Mouse (Mus musculus): ENCODE data around the gene Lgals3. TPM values are rescaled to one million over a fixed set of nuclear protein-coding genes. Genes with fewer than 3 reads are reported as not detected.
A peak's percentile ranks its signal among the peaks of the same experiment; 100 is the strongest.
"Not testable (repeated sequence)": the region's sequence is repeated elsewhere in the genome, so short reads cannot be mapped to it uniquely, and the experiment has no call there.

Gene Lgals3
- 13.7 and 14.6 TPM in 2 replicates for polyA plus RNA-seq (2016; fragmentation: Nextera tagmentation; extraction: Ambion mirVana)

DNA sequence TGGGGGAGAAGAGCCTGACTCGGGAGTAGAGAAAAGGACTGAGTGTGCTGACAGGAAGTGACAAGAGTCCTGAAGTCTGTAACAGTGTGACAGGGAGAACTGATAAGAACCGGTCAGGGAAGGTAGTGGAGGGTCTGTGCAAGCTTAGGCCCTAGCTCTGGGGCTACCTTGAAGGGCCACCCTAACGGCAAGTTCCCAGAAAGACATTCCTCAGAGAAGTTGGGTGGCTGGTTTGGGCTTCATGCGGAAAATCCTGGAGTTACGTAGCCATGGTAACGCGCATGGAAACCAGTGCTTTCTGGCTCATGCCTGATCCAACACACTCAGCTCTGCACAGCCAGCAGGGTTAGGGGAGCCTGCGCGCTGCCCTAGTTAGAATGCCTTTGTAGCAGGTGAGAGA is at the start of gene Lgals3:
TSS of gene Lgals3 (plus strand) at position 291 of the 400 bp plus-strand sequence.
- no peak within 1 kb of the TSS for H3K27ac ChIP-seq
- H3K9ac ChIP-seq: no peak within 1 kb of the TSS
- H3K36me3 ChIP-seq: no peaks in the 10 kb centered on the region
- WGBS (ENCODE audit: insufficient replicate concordance): 26% methylated on average over 9 of the region's 9 CpGs
- peak within 1 kb of the TSS; percentile 14; the same call in 1 of the 2 replicates for H3K4me2 ChIP-seq
- no peaks in the 10 kb centered on the region for H3K9me3 ChIP-seq (replicated peaks)
- no peak within 1 kb of the TSS for H3K4me3 ChIP-seq
- H3K4me1 ChIP-seq: peaks cover 32% of the 10 kb centered on the region
- ATAC-seq: peak; percentile 44; the same call in 1 of the 2 replicates
- H3K27me3 ChIP-seq (replicated peaks): peaks cover 25% of the 10 kb centered on the region

DNA sequence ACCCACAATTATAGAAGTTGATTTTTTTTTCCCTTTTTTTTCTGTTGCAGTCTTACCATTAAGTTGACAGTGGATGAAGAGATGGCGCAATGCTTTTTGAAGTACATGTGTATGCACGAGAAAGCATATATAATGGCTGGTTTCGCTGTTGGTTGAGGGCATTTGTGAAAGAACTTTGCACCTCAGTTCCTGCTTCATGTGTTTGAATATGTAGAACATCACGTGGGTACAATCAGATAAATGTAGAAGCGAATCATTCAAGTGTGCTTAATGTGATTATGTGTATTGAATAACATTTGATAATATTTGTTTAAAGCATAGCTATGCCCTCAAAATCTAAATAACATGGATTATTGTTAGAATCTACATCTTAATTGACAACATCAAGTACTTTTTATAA is 48.2 kb upstream of the Lgals3 start:
- Histone ChIP-seq H3K9ac (no peak overlapping the region), H3K36me3 (peaks cover 71% of the 10 kb centered on the region), H3K4me3 (no peak overlapping the region), H3K27me3 (replicated peaks) (no peaks in the 10 kb centered on the region), H3K4me1 (peaks cover 30% of the 10 kb centered on the region), H3K27ac (peak overlapping the region; percentile 71; the same call in 1 of the 2 replicates), H3K9me3 (replicated peaks) (no peaks in the 10 kb centered on the region), H3K4me2 (no peak overlapping the region)
- no peak for ATAC-seq
- WGBS (ENCODE audit: insufficient replicate concordance): 79% methylated on average over 5 of the region's 5 CpGs

- WGBS (ENCODE audit: insufficient replicate concordance): 32% methylated on average over 7 of the region's 8 CpGs
- H3K9me3 ChIP-seq (replicated peaks): not testable (repeated sequence)
- peak overlapping the region; percentile 85 for H3K27ac ChIP-seq
Observed at GRCm38 (mm10) chr14:47321581-47321980, 46.0 kb upstream of the Lgals3 start.

DNA sequence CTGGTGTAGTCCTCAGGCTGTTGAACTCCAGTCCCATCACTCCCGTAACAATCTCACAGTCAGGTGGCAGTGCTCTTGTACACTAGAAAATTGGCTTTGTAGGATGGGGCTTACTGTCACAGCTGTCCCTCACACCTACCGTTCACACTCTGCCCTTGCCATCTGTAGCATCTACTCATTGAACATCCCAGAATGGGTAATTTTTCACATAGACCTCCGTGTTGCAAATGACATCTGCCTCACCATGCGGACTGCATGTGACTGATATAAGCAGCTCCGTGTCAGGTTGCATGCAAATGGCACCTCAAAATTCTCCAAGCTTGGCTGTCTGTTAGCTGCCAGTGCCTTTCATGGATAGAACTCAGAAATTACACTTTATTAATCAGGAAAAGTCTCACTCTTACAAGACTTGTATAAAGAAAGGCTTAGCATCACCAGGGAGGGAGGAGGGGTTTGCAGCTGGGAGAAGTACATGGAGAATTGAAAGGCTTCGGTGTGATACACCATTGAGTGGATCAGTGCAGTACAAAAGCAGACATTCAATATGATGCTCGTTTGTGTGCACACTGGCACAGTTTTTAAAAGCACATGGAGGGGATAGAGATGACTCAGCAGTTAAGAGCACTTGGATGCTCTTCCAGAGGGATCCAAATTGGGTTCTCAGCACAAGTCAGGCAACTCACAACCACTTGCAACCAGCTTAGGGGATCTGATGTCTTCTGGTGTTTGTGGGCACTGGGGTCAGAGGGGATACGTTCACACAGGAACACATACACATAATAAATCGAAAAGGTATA is 41.4 kb upstream of the Lgals3 start:
- Histone ChIP-seq H3K27me3 (replicated peaks) (no peaks in the 10 kb centered on the region), H3K36me3 (peaks cover 22% of the 10 kb centered on the region), H3K4me1 (peaks cover 18% of the 10 kb centered on the region), H3K4me3 (no peak overlapping the region), H3K4me2 (no peak overlapping the region), H3K27ac (0 out of 2 replicates have a peak overlapping the region, but pooled peaks have one; percentile 39), H3K9me3 (replicated peaks) (no peaks in the 10 kb centered on the region), H3K9ac (no peak overlapping the region)
- WGBS (ENCODE audit: insufficient replicate concordance): 78% methylated on average over 9 of the region's 9 CpGs
- ATAC-seq: no peak

More at GRCm38 (mm10) chr14:47321581-47321980, 46.0 kb upstream of the Lgals3 start:
- not testable (repeated sequence) for H3K4me3 ChIP-seq; H3K9ac ChIP-seq; H3K27me3 ChIP-seq (replicated peaks)
- H3K4me2 ChIP-seq: peak overlapping the region; percentile 58
- peaks cover 30% of the 10 kb centered on the region for H3K4me1 ChIP-seq
- peaks cover 57% of the 10 kb centered on the region for H3K36me3 ChIP-seq
- peak; percentile 99 for ATAC-seq

DNA sequence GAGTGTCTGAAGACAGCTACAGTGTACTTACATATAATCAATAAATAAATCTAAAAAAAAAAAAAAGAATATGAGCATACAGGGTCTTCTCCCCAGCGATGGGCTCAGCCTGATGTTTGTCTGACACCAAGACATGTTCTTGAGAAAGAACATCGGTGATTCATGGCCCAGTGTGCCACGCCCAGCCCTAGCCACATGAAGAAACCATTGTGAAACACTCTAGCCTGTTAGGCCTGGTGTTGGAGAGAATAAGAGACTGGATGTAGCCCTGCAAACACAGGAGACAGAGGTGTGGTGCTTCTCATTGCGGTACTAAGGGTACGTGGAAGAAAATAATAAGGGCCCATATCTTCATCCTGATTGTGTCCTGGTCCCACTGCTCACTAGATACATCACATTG is 40.2 kb upstream of the Lgals3 start:
- 78% methylated on average over 5 of the region's 5 CpGs for WGBS (ENCODE audit: insufficient replicate concordance)
- Histone ChIP-seq H3K9me3 (replicated peaks) (no peaks in the 10 kb centered on the region), H3K9ac (no peak overlapping the region), H3K4me3 (no peak overlapping the region), H3K4me1 (peaks cover 12% of the 10 kb centered on the region), H3K36me3 (peaks cover 19% of the 10 kb centered on the region), H3K27ac (no peak overlapping the region), H3K27me3 (replicated peaks) (no peaks in the 10 kb centered on the region), H3K4me2 (no peak overlapping the region)
- ATAC-seq: no peak

DNA sequence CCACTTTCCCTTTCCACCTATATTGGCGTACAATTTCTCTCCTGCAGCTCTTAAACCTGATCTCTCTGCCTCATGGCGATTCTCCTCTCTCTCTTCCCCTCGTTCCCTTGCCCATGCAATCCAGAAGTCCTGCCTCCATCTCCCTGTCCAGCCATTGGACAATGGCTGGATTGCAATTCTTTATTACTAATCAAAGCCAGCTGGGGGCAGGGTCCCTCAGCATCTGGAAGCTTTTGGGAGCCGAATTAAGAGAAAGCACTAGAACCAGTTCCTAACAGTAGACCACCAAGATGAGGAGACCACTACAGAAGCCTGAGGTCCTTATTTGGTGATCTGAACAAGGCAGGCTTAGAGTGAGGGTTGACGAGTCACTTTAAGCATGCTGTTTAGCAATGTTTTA is 35.6 kb upstream of the Lgals3 start:
- no peak overlapping the region for H3K4me2 ChIP-seq
- no peaks in the 10 kb centered on the region for H3K9me3 ChIP-seq (replicated peaks)
- H3K4me3 ChIP-seq: no peak overlapping the region
- no peaks in the 10 kb centered on the region for H3K27me3 ChIP-seq (replicated peaks)
- ATAC-seq: no peak
- H3K4me1 ChIP-seq: 0 out of 2 replicates have a peak, but pooled peaks cover 5% of the 10 kb centered on the region
- H3K9ac ChIP-seq: no peak overlapping the region
- no peak overlapping the region for H3K27ac ChIP-seq
- H3K36me3 ChIP-seq: no peaks in the 10 kb centered on the region
- WGBS (ENCODE audit: insufficient replicate concordance): 62% methylated on average over 5 of the region's 5 CpGs

- 74% methylated on average over 4 of the region's 4 CpGs for WGBS (ENCODE audit: insufficient replicate concordance)
- no peak overlapping the region for H3K27ac ChIP-seq
- no peak overlapping the region for H3K9ac ChIP-seq
- no peaks in the 10 kb centered on the region for H3K27me3 ChIP-seq (replicated peaks)
- no peak overlapping the region for H3K4me3 ChIP-seq
- H3K4me1 ChIP-seq: no peaks in the 10 kb centered on the region
- no peaks in the 10 kb centered on the region for H3K9me3 ChIP-seq (replicated peaks)
- ATAC-seq: no peak
- no peaks in the 10 kb centered on the region for H3K36me3 ChIP-seq
- H3K4me2 ChIP-seq: no peak overlapping the region
Observed at GRCm38 (mm10) chr14:47334819-47335218, 32.7 kb upstream of the Lgals3 start.

- no peaks in the 10 kb centered on the region for H3K36me3 ChIP-seq
- no peaks in the 10 kb centered on the region for H3K27me3 ChIP-seq (replicated peaks)
- H3K4me3 ChIP-seq: no peak overlapping the region
- no peak overlapping the region for H3K9ac ChIP-seq
- WGBS (ENCODE audit: insufficient replicate concordance): 80% methylated on average over 3 of the region's 3 CpGs
- ATAC-seq: no peak
- no peak overlapping the region for H3K4me2 ChIP-seq
- H3K4me1 ChIP-seq: no peaks in the 10 kb centered on the region
- H3K27ac ChIP-seq: no peak overlapping the region
- H3K9me3 ChIP-seq (replicated peaks): no peaks in the 10 kb centered on the region
Observed at GRCm38 (mm10) chr14:47335300-47335699, 32.3 kb upstream of the Lgals3 start.

- Histone ChIP-seq H3K4me2 (no peak overlapping the region), H3K4me1 (no peaks in the 10 kb centered on the region), H3K36me3 (no peaks in the 10 kb centered on the region), H3K4me3 (no peak overlapping the region), H3K9me3 (replicated peaks) (no peaks in the 10 kb centered on the region), H3K9ac (no peak overlapping the region), H3K27me3 (replicated peaks) (no peaks in the 10 kb centered on the region), H3K27ac (no peak overlapping the region)
- ATAC-seq: no peak
- WGBS (ENCODE audit: insufficient replicate concordance): 66% methylated on average over 10 of the region's 10 CpGs
Observed at GRCm38 (mm10) chr14:47340231-47340925, 27.2 kb upstream of the Lgals3 start.

GRCm38 (mm10) chr14:47341811-47342291 is 25.7 kb upstream of the Lgals3 start:
- ATAC-seq: no peak
- peaks cover 4% of the 10 kb centered on the region for H3K4me1 ChIP-seq
- H3K9ac ChIP-seq: no peak overlapping the region
- H3K27ac ChIP-seq: no peak overlapping the region
- H3K4me3 ChIP-seq: no peak overlapping the region
- no peaks in the 10 kb centered on the region for H3K9me3 ChIP-seq (replicated peaks)
- WGBS (ENCODE audit: insufficient replicate concordance): 62% methylated on average over 4 of the region's 4 CpGs
- H3K36me3 ChIP-seq: no peaks in the 10 kb centered on the region
- no peak overlapping the region for H3K4me2 ChIP-seq
- H3K27me3 ChIP-seq (replicated peaks): no peaks in the 10 kb centered on the region

DNA sequence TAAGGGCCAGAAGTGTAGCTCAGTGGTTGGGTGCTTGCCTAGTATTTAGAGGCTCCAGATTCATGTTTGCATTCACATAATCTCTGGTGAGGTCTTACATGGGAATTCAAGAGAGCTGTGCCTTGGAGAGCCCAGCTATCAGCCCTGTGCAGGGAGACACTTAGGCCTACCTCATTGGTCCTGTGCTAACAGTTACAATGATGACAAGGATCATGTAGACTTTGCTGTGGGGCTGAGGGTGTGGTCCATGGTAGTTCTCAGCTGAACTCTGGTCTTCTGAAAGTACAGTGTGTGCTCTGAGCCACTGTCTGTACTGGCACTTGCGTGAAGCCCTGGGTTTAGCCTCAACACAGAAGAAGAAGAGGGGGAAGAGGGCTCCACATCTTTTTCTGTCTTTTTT is 20.8 kb upstream of the Lgals3 start:
- Histone ChIP-seq H3K36me3 (no peaks in the 10 kb centered on the region), H3K27ac (no peak overlapping the region), H3K4me2 (no peak overlapping the region), H3K4me3 (no peak overlapping the region), H3K9ac (no peak overlapping the region), H3K4me1 (peaks cover 10% of the 10 kb centered on the region), H3K27me3 (replicated peaks) (no peaks in the 10 kb centered on the region), H3K9me3 (replicated peaks) (no peaks in the 10 kb centered on the region)
- 94% methylated on average over 1 of the region's 1 CpGs for WGBS (ENCODE audit: insufficient replicate concordance)
- ATAC-seq: peak; percentile 64

GRCm38 (mm10) chr14:47350974-47351373 is 16.6 kb upstream of the Lgals3 start:
- H3K27ac ChIP-seq: no peak overlapping the region
- H3K4me3 ChIP-seq: no peak overlapping the region
- no peaks in the 10 kb centered on the region for H3K27me3 ChIP-seq (replicated peaks)
- H3K36me3 ChIP-seq: no peaks in the 10 kb centered on the region
- peaks cover 26% of the 10 kb centered on the region for H3K4me1 ChIP-seq
- no peak for ATAC-seq
- 76% methylated on average over 2 of the region's 2 CpGs for WGBS (ENCODE audit: insufficient replicate concordance)
- no peaks in the 10 kb centered on the region for H3K9me3 ChIP-seq (replicated peaks)
- no peak overlapping the region for H3K9ac ChIP-seq
- H3K4me2 ChIP-seq: no peak overlapping the region

Data from liver, embryonic 12.5 days (tissue).